Mouse (Mus musculus): Measurements from ENCODE around the gene Sox6. TPM values are rescaled to one million over a fixed set of nuclear protein-coding genes. Genes with fewer than 3 reads are reported as not detected.

The Sox6 gene
- polyA plus RNA-seq, 1 experiment, result 6.0 TPM

DNA sequence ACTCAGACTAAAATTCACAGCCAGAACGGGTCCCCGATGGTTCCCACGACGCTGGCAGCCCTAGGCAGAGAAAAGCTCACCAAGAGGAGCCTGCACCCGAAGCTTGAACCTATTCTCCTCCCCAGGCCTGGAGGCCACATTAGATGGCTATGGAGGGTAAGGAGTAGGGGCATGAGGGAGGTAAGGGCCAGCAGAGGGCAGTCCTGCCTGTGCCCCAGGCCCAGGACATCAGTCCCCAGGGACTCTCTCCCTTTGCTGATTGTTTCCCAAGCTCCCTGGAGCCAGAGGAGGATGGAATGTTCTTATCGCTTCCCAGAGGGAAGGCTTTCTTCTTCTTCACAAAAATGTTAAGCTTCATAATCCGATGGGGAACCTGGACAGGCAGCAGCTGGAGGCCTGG is 615.8 kb downstream of the Sox6 start:
- no peak overlapping the region for H3K27ac ChIP-seq (ENCODE audit: insufficient read depth, low read length)
- TF ChIP-seq POLR2A (IDR thresholded peaks at IDR 0.05; ENCODE audit: low read depth, low read length) (no peak), CTCF (IDR thresholded peaks at IDR 0.05; ENCODE audit: extremely low read depth, insufficient read depth, insufficient read length, insufficient replicate concordance) (no peak)
- no peak for DNase-seq (ENCODE audit: low read depth in 1 of 2, low spot score in 2 of 2)
- H3K36me3 ChIP-seq (ENCODE audit: control insufficient read depth, insufficient read depth, low read length), result no peaks in the 10 kb centered on the region
- H3K4me3 ChIP-seq (ENCODE audit: extremely low read depth, insufficient read depth, insufficient read length), result no peak overlapping the region
- 88% methylated on average over 7 of the region's 7 CpGs for WGBS
- no peaks in the 10 kb centered on the region for H3K4me1 ChIP-seq (ENCODE audit: control insufficient read depth, insufficient read depth, insufficient read length)
- H3K27me3 ChIP-seq (ENCODE audit: control insufficient read depth, insufficient read depth, low read length), result no peaks in the 10 kb centered on the region

- TF ChIP-seq CTCF (IDR thresholded peaks at IDR 0.05; ENCODE audit: extremely low read depth, insufficient read depth, insufficient read length, insufficient replicate concordance) (no peak), POLR2A (IDR thresholded peaks at IDR 0.05; ENCODE audit: low read depth, low read length) (no peak)
- DNase-seq (ENCODE audit: low read depth in 1 of 2, low spot score in 2 of 2), result no peak
- 86% methylated on average over 12 of the region's 12 CpGs for WGBS
Observed at GRCm38 (mm10) chr7:115420960-115421359, 617.6 kb downstream of the Sox6 start.

More at GRCm38 (mm10) chr7:115420960-115421359, 617.6 kb downstream of the Sox6 start:
- H3K27me3 ChIP-seq (ENCODE audit: control insufficient read depth, insufficient read depth, low read length), result no peaks in the 10 kb centered on the region
- no peak overlapping the region for H3K4me3 ChIP-seq (ENCODE audit: extremely low read depth, insufficient read depth, insufficient read length)
- H3K36me3 ChIP-seq (ENCODE audit: control insufficient read depth, insufficient read depth, low read length), result no peaks in the 10 kb centered on the region
- no peaks in the 10 kb centered on the region for H3K4me1 ChIP-seq (ENCODE audit: control insufficient read depth, insufficient read depth, insufficient read length)
- H3K27ac ChIP-seq (ENCODE audit: insufficient read depth, low read length), result no peak overlapping the region

Other genes with a start within 250 kb of the Sox6 start
- gene 1110004F10Rik, start 601 bp upstream of the Sox6 start, polyA plus RNA-seq (2012; rRNA removed), result 25.7 and 27.6 TPM in 2 replicates
- gene Gm4353, start 45.8 kb upstream of the Sox6 start, polyA plus RNA-seq (2012; rRNA removed), result 0.29 and 0.85 TPM in 2 replicates